Mouse (Mus musculus) cerebellum, adult 2 months (tissue): Measurements from ENCODE around the gene Slc7a11. TPM values are rescaled to one million over a fixed set of nuclear protein-coding genes. Genes with fewer than 3 reads are reported as not detected.

Experiments
- DNase-seq, 2 experiments: peaks; one replicate each; pipeline ENCODE4 v3.0.0; 2021
- H3K27ac ChIP-seq: fragments of 200-500 bp; 2 replicates; pipeline ENCODE4 v1.5.1; 2012; ENCODE audit warnings: low read length, control low read depth, inconsistent platforms; ENCODE audit not compliant: insufficient read depth
- H3K27me3 ChIP-seq: fragments of 200-500 bp; 2 replicates; pipeline ENCODE4 v1.6.1; 2012; ENCODE audit warnings: inconsistent platforms, mild to moderate bottlenecking, low read length, moderate library complexity; ENCODE audit not compliant: control insufficient read depth, insufficient read depth
- H3K4me1 ChIP-seq: fragments of 200-500 bp; 2 replicates; pipeline ENCODE4 v1.6.1; 2011; ENCODE audit warnings: low read length; ENCODE audit not compliant: control insufficient read depth, insufficient read depth
- H3K4me3 ChIP-seq: fragments of 200-500 bp; replicated peaks from 2 replicates; pipeline ENCODE3; 2011; ENCODE audit warnings: mild to moderate bottlenecking, low read depth, low read length, control low read depth; ENCODE audit not compliant: insufficient read depth
- CTCF ChIP-seq: fragments of 200-500 bp; IDR thresholded peaks from 2 replicates; pipeline ENCODE4 v1.5.1; 2011; ENCODE audit warnings: low read depth, mild to moderate bottlenecking, control low read depth, low read length, moderate library complexity, borderline replicate concordance; ENCODE audit not compliant: insufficient read depth
- POLR2A ChIP-seq: fragments of 200-500 bp; IDR thresholded peaks from 2 replicates; pipeline ENCODE4 v1.6.1; 2011; ENCODE audit warnings: low read length, control low read depth, borderline replicate concordance; ENCODE audit not compliant: insufficient read depth
- WGBS: fragments of 180-500 bp; shearing (Covaris S2); methylation state at CpG from one replicate; pipeline ENCODE4 v1.1.7; 2018; 5-methylcytosine and 5-hydroxymethylcytosine counted together
- polyA plus RNA-seq: library from polyadenylated mRNA; depleted of rRNA; stranded (reverse); fragments of >200 nt; gene quantifications from 2 replicates; pipeline ENCODE4 v1.2.3, GENCODE M21; 2012

Slc7a11 gene
- polyA plus RNA-seq, 1 experiment, result 5.7 TPM

DNA sequence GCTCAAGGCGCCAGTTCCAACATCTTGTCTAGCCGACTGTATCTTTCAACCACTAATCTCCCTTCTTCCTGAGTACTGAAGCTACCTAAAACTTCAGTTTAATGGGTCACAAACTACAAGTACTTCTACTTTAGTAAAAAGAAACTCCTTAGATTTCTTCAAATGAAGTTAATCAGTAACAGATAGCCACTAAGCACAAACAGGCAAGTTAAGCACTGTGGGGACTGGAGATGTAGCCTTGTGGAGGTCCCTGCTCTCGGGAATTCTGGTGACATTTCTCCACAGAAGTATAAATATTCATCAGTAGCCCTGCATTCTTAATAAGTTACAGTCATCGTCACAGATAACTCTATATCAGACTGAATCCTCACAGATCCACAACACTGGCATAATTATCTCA lies 9.6 kb downstream of the Slc7a11 start:
- DNase-seq, result no peak
- H3K4me1 ChIP-seq, result no peaks in the 10 kb centered on the region
- TF ChIP-seq POLR2A, result no peak
- no peaks in the 10 kb centered on the region for H3K27me3 ChIP-seq
- 65% methylated on average over 4 of the region's 4 CpGs for WGBS
- no peak overlapping the region for H3K4me3 ChIP-seq
- no peak overlapping the region for H3K27ac ChIP-seq

DNA sequence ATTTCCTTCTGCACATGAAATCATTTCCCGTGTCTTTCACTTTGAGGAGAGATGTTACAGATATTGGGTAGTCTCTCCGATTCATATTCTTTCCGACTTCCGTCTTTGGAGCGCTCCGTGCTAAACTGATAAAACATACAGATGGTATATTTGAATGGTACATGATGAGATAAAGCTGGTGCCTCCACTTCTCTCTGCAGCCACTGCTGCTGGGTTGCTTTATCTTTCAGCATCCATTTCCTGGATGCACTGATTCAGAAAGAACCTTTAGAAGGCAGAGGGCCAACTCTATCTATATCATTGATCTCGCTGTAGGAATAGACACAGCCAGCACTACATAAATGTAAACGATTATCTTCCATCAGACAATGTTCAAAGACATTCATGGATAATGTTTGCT lies 12.6 kb downstream of the Slc7a11 start:
- H3K4me3 ChIP-seq, result no peak overlapping the region
- no peaks in the 10 kb centered on the region for H3K27me3 ChIP-seq
- H3K27ac ChIP-seq, result no peak overlapping the region
- no peak for DNase-seq
- WGBS, result 94% methylated on average over 8 of the region's 8 CpGs
- H3K4me1 ChIP-seq, result no peaks in the 10 kb centered on the region
- TF ChIP-seq POLR2A, result no peak

DNA sequence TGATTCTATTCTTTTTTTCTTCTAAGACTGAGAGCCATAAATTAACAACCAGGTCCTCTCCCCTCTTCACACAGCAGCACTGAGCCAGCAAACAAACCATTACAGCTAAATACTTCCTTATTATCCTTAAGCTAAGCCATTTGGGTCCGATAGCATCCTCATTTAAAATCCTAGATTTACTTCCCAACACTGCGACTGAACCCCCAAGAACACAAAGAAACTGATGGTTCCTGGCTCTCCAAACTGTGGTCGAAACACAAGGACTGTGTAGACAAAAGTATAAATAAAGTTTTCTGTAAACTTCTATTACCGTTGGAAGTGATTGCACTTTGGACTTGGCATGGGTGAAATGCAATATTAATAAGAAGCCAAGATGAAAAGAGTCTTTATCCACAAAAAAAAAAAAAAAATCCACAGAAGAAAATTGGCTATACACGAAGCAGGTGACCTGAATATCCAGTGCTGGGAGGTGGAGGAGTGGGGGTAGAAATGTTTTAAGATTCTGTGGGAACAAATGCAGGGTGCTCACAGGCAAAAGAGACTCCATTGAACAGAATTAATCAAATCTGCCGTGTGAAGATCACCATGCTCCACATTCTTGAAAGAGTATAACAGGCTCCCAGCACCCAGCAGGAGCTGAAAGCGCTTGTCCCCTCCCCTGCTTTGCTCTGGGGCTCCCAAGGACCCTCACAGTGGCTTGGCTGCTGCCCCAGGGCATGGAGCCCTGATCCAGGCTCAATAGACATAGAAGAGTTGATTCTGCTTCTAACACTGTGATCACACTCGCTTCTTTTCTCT lies 21.7 kb downstream of the Slc7a11 start:
- no peak for TF ChIP-seq POLR2A
- TF ChIP-seq CTCF, result no peak
- DNase-seq, result peak; percentile 17 to 54
- no peaks in the 10 kb centered on the region for H3K4me1 ChIP-seq
- H3K4me3 ChIP-seq, result no peak overlapping the region
- H3K27me3 ChIP-seq, result no peaks in the 10 kb centered on the region
- WGBS, result 44% methylated on average over 8 of the region's 8 CpGs
- no peak overlapping the region for H3K27ac ChIP-seq

DNA sequence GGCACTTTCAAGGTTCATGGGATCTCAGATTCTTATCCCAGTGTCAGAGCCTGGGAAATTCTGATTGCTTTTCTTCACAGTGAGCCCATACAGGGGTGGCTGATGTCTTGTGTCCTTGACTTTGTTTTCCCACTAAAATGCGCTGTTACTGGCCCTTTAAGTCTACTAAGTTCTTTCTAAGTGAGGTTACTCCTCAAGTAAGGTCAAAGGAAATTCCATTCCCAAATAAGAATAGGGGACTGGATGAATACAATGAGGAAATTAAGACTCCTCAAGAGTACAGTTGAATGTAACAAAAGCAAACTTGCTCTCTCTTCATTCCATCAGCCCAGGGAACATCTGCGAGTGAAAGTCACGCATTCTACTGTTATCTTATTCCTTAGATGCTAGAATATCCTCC lies 24.3 kb downstream of the Slc7a11 start:
- TF ChIP-seq POLR2A (no peak), CTCF (no peak)
- no peak overlapping the region for H3K4me3 ChIP-seq
- no peak for DNase-seq
- no peaks in the 10 kb centered on the region for H3K27me3 ChIP-seq
- no peak overlapping the region for H3K27ac ChIP-seq
- 90% methylated on average over 3 of the region's 3 CpGs for WGBS
- no peaks in the 10 kb centered on the region for H3K4me1 ChIP-seq

DNA sequence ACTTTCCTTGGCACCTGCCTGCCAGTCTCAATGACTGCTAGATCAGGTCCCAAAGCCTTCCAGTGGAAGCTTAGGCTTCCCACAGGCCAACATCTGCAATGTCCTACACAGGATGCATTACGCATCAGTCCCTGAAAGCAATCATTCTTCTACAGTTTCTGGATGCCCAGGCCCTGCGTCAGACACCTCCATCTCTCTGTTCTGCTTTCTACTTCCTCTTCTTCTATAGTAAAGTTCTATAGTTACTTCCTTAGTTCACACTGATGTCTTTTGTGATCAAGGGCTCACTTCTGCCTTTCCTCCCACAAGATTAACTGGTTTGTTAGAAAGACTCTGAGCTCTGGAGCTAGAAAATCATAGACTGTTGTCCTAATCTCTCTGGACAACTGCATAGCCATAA lies 36.6 kb downstream of the Slc7a11 start:
- TF ChIP-seq CTCF (no peak), POLR2A (no peak)
- Histone ChIP-seq H3K4me3 (no peak overlapping the region), H3K27me3 (no peaks in the 10 kb centered on the region; the same call in 1 of the 2 replicates), H3K4me1 (no peaks in the 10 kb centered on the region), H3K27ac (no peak overlapping the region)
- no peak for DNase-seq
- WGBS, result 92% methylated on average over 2 of the region's 2 CpGs

DNA sequence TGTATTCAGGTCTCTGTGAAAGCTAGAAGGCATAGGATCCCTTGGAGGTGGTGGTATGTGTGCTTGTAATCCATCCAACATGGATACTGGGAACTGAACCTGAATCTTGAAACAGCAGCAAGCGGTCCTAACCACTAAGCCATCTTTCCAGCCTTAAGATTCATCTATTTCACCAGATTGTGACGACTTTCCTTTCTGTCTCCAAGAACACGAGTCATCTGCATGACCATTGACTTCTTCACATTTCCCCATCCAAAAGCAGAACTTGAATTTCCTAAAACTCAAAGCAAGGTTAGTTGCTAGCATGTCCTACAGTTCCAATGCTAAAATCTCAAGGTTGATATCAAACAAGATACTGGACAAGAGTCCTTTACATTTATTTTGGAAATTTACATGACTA lies 37.5 kb downstream of the Slc7a11 start:
- Histone ChIP-seq H3K4me3 (no peak overlapping the region), H3K4me1 (no peaks in the 10 kb centered on the region), H3K27me3 (no peaks in the 10 kb centered on the region; the same call in 1 of the 2 replicates), H3K27ac (no peak overlapping the region)
- WGBS, result 84% methylated on average over 3 of the region's 3 CpGs
- TF ChIP-seq CTCF (no peak), POLR2A (no peak)
- DNase-seq, result no peak

DNA sequence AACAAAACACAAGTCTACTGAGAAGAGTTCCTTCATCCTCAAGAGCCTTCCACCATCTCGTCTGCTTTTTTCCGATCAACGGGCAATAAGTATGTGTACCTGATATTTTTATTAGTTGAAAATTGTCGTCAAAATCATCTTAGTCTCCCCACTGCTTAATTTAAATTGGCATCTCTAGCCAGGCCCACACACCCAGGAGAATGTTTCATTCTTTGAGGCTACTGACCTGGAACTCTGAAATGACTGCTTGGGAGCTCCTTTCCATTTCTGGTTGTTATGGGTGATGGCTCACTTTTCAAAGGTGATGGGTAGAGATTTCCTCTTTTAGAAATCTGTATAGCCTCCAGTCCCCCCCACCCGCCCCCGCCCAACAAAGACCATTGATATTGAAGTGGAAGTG lies 54.6 kb downstream of the Slc7a11 start:
- H3K27me3 ChIP-seq, result no peaks in the 10 kb centered on the region
- no peak overlapping the region for H3K27ac ChIP-seq
- H3K4me3 ChIP-seq, result no peak overlapping the region
- no peaks in the 10 kb centered on the region for H3K4me1 ChIP-seq
- no peak for DNase-seq
- TF ChIP-seq CTCF (no peak), POLR2A (no peak)
- WGBS, result 72% methylated on average over 6 of the region's 6 CpGs

DNA sequence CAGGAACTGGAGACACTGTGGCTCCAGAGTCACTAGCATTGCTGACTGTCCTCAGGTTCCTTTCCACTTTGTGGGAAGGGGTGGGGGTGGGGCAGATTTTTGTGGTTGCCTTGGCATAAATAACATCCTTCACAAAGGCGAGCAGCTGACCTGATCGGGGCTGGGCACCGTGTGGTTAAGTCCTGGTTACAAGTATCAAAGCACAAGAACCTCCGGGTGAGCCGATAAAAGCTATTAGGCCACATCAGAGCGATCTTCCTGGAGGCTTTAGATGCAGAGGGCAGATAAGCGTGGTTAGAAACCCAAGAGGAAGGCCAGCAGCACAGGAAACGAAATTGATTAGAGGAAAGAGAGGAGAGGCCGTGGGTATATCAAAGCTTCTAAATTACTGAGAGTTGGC lies 55.1 kb downstream of the Slc7a11 start:
- Histone ChIP-seq H3K27ac (no peak overlapping the region), H3K4me3 (no peak overlapping the region), H3K27me3 (no peaks in the 10 kb centered on the region; the same call in 1 of the 2 replicates), H3K4me1 (no peaks in the 10 kb centered on the region)
- 53% methylated on average over 9 of the region's 9 CpGs for WGBS
- TF ChIP-seq POLR2A, result no peak
- no peak for TF ChIP-seq CTCF
- no peak for DNase-seq

DNA sequence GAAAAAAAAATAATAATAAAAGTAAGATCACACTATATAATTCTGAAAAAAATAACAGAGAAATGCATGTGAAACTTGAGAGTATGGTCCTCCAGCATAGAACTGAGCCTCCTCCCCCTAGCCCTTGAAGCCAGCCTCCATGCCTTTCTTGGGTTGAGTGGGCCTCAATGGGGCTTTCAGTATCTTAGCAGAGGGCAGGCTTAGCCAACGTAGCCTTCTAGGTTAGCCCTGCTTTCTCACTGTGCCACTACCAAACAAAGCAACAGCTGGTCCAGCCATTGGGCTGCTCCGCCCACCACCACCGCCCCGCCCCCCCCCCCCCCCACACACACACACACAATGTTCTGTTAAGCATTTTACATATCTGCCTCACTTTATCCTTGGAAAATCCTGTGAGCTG lies 56.1 kb downstream of the Slc7a11 start:
- WGBS, result 36% methylated on average over 4 of the region's 4 CpGs
- Histone ChIP-seq H3K27ac (no peak overlapping the region), H3K4me3 (no peak overlapping the region), H3K27me3 (no peaks in the 10 kb centered on the region; the same call in 1 of the 2 replicates), H3K4me1 (no peaks in the 10 kb centered on the region)
- DNase-seq, result no peak
- TF ChIP-seq POLR2A (no peak), CTCF (no peak)
